Mouse (Mus musculus) CD4-positive, CD25-positive, alpha-beta regulatory T cell, adult 2 months (primary cell): ENCODE measurements around the gene Rora.

ENCODE experiments used
- DNase-seq: peaks from one replicate; pipeline ENCODE4 v3.0.0-alpha.2; 2012; ENCODE audit warnings: low read depth, low spot score

The Rora gene

DNA sequence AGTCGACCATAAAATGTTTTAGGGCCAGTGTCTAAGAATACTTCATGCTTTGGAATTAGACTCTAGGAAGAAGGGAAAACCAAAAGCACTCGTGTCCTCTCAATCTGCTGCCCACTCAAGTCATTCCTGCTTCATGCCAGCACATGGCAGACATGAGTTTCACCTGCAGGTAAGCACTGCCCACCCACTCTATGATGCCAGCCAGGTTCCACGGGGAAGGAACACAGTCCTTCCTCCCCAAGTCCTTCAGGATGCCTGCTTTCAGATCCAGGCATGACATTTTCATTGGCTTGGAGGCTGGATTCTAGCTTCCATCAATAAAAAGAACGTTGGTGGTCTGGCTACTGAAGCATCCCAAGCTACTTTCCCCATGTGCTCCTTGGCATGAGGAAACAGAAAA, 166.4 kb downstream of the Rora start:
- no peak for DNase-seq

DNA sequence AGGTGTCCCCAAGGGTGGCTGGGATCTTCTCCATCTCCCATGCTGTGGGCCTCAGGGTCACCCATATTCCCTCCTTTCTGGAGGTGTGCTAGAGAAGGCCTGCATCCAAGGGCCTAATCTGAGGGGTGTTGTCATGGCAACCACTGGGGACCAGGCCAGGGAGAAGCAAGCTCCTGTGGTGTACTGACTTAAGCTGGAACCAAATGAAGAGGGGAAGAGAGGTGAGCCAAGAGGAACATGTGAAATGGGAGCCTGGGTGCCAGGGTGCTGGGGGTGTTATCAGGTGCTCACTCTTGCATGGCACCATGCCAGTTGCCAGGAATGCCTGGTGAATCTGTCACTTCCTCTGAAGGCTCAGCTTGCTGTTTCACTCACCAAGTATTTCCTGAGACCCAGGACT, 166.9 kb downstream of the Rora start:
- no peak for DNase-seq

DNA sequence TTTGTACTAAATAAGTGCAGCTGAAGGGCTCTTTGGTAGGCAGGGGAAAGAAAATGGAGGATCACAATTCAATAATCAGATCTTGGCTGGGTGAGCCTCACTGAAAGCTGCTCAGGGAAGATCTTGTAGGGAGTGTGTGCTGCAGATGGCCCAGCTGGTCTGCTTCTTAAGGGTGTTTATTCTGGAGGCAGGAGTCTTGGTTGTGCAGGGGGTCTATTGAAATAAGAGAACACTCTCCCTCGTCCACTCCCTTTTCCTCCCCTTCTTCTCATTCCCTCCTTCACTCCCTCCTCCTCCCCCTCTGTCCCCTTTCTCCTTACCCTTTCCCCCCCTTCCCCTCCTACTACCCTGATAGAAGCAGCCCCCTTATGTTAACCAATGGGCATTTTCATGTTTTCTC, 167.8 kb downstream of the Rora start:
- no peak for DNase-seq

DNA sequence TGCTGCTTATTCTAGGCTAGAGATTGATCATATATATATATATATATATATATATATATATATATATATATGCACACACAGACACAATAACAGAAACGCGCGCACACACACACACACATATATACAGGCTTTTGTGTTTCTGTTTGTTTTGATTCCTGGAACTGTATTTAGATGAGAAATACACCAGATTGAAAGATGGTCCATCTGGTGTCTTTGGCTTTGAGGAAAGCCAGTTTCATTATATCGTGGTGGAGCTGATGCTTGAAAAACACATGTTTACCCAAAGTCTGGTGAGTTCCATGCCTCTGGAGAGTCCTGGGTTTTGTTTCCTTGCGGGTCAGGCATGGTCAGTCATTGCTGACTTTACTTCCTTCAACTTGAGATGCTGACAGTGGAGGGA, 169.7 kb downstream of the Rora start:
- DNase-seq = no peak

DNA sequence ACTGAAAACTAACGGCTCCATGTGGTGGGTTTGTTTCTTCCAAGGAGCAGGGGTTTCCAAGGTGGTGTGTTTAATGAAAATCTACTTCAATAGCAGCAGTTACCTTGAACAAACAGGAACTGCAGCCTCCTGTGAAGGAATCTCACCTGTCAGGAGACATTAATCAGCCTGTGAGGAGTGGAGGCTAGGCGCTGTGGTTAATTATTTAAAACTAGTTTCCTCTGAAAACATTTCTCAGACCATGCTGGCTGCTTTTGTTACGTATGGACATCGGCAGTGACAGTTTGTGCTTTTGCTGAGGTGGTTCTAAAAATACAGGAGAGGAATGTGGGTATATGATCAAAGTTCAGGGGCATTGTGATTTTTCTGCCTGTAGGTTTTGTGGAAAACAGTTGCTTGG, 171.5 kb downstream of the Rora start:
- DNase-seq = no peak

DNA sequence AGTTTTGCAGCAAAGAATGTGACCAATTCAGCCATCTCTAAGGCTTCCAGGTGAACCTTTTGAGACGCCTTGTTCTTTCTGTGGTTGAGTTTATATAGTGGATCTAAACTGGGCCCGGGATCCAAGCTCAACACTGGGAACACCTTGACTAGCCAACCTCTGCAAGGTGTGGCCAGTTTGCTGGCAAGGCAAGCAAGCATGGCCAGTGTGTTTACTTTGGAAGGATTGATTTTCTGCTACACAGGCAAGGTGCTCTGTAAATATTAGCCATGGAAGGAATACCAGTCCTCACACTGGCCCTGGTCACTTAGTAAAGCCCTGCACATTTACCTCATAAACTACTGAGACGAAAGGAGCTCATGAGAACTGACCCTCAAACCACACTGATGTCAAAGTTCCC, 172.3 kb downstream of the Rora start:
- no peak for DNase-seq

DNA sequence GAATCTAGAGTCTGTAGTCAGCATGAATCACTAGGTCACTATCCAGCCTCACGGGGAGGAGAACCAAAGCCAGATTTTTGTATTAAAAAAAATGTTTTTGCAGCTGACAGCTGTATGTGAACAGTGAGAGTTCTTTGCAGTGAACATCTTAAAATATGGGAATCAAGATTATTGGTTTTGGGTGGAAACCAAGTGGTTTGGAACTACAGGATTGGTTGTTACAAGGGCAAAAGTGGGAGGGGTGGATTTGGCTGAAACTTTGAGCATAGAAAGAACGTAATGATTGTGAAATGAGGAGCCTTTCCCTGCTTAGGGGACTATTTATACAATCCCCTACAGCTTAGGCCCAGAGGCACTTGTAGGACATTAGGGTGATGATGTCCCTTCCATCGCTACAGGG, 173.9 kb downstream of the Rora start:
- no peak for DNase-seq

DNA sequence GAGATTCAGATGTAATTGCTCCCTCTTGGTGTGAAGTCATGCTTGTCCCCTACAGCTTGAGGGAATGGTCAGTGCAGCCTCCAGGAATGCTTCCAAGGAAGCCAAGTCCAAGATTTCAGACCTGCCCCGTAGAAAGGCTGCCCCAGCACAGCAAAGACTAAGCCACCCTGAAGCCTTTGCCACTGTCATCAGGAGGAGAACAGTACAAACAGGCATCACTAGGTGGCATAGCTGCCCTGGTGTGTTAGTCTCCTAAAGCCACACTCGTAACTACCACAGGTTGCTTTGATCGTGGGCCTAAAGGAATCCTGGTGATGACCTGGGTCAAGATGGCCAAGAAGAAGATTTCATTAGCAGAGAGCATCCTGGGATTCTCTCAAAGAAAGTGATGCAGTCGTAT, 176.3 kb downstream of the Rora start:
- DNase-seq = peak; percentile 19

DNA sequence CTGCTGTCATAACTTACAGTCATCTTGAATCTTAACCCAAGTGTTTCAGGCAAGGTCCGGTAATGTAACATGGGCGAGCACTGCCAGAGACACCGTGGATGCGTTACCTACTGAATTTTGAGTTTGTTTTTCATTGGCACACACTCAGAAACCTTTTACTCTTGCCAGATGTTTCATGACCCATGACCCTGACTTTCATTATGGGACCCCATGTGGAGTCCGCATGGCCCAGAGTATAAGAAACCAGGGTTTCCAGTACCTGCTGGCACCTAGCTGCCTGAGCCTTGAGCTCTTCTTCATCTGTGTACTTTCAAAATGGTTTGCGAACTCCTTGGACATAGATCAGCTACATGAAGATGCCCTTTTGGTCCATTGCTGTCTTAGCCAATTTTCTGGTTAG, 179.7 kb downstream of the Rora start:
- no peak for DNase-seq

DNA sequence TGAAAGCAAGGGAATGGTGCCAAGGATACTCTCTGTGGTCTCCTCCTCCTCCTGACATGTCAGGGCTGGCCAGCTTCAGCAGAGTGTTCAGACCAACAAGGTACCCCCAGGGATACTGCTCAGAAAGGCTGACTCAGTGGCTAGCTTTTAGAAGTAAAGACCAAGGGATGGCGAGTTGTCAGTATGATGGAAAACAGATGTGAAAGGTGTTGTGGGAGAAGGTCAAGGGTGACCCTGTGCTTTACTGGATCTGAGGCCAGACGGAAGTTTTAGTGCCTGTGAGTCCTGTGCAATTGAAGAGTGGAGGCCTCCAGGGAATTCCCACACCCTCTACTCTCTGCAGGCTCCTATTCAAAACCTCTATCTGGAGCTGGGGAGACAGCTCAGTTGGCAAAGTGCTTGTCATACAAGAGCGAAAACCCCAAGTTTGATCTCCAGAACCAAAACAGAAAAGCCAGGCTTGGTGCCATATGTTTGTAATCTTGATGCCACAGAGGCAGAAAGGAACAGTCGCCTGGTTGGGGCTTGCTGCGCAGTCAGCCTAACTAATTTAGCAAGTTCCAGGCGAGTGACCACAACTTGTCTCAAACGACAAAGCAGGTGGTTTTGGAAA, 181.6 kb downstream of the Rora start:
- DNase-seq = no peak

DNA sequence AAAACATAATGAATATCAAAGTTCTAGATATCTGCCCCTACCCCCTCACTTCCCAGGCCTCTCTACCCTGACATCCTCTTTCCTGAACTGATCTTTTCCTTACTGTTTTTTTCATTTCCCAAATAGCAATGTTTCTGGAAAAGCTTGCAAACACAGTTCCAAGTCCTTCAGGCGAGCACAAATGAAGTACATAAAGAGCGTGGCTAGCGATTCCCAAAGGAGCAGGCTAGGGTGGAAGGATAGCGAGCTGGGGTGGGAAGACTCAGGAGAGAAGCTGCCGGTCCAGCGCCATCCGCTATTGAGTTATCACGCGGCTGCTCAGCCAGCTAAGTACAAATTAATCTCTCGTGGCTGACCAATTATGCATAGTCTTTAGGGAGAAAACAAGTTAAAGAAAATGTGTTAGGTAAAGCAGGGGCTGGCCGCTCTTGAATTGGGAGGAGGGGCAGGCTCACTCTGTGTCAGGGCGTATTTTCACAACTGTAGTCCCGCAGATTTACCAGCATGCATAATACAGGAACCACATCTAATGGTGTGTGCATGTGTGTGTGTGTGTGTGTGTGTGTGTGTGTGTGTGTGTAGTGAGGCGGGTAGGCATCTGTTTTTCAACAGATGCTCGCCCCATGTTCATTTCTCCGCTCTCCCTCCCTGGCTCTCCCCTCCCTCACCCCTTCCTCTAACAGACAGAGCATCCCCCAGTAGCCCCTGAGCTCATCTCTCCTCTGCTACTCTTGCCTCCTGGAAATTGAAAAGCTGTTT, 188.7 kb downstream of the Rora start:
- no peak for DNase-seq

DNA sequence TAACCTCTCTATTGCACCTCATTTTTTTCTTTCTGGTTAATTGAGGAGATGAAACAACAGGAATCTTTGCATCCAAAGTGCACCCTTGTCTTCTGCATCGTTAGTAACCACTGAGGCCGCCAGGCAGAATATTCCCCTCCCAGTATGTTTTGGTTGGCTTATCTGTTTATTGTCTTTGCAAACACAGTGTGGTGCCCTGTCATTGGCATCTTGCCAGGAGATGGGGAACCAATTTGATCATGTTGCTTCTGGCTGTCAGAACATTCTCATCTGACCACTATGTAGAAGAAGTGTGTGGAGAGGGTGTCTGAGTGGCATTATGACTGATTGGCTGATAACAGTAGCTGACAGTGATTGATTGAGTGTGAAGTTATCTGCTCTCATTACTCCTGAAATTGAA, 192.0 kb downstream of the Rora start:
- no peak for DNase-seq

DNA sequence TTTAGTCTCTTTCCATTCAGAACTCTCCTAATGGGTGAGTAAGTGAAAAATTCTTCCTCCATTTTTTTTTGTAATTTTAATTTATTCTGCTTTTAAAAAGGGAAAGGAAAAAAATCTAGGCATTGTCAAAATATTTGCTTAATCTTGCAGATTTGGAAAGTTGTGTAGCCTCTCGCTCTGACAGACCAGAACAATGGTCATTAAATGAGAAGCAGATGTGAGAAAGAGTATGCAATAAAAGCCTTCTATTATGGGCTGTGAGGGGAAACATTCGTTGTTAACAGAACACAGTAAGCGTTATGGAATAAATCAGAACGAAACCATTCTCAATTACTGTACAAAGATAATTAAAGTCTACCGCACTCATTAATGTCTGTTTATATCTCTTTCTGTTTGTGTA, 196.7 kb downstream of the Rora start:
- DNase-seq = no peak

DNA sequence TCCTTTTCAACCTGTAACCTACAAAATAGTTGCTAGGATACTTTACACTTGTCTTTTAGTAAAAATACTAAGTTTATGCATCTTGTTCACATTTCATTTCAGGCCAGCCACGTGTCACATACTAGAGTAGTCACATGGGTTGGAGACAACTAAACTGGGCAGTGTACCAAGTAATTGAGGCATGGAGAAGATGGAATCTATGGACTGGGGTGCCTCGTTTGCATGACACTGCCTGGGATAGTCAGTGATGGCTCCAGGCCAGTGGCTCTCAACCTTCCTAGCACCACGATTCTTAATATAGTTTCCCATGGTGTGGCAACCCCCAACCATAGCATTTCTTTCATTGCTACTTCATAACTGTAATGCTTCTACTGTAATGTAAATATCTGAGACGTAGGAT, 198.6 kb downstream of the Rora start:
- DNase-seq = no peak

DNA sequence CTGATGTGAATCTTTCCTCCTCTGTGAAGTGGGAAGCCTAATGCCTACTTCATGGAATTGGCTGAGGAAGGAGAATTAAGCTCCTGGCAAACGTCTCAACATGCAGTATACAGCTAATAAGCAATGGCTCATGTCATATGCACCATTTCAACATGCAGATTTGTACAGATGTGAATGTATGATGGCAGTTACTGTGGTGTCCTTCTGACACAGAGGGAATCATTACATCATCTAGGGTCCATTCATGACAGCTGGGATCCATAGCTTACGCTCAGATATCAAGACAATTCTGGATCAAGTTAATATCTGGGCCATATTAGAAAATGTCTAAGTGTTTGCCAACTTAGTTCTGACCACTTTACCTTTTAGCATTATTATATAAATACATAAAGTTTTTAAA, 199.3 kb downstream of the Rora start:
- no peak for DNase-seq

DNA sequence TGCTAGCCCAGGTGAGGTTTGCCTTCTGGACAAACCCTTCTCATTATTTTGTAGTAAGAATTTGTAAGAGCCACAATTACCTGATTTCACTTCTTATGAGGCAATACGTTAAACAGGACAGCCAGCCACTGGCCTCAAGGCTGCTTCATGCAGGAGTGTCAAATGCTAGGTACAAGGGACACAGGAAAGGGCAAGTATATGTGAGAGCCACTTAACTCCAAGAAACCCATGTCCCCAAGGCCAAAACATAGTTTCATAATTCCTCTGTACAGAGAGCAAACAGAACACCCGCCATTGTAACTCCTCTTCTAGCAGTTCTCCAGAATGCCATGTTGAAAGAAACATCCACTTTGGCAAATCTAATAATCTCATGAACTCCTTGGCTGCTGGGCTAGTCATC, 205.9 kb downstream of the Rora start:
- no peak for DNase-seq

DNA sequence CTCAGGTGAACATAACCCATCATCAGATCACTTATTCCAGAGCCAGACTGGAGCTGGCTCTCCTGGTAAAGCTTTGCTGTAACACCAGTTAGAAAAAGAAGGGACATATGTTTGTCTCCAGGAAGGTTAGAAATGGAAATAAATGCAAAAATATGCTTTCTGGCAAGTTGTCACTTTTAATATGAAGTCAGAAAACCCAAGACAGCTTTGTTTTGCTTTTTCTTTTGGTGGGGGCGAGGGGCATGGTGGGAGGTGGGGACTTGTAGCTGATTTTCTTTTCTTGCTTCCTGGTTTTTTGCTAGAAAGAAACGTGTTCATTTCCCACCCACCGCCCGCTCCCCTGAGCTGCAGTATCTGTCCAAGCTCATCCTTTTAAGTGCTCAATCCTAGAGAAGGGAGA, 212.7 kb downstream of the Rora start:
- DNase-seq = no peak

DNA sequence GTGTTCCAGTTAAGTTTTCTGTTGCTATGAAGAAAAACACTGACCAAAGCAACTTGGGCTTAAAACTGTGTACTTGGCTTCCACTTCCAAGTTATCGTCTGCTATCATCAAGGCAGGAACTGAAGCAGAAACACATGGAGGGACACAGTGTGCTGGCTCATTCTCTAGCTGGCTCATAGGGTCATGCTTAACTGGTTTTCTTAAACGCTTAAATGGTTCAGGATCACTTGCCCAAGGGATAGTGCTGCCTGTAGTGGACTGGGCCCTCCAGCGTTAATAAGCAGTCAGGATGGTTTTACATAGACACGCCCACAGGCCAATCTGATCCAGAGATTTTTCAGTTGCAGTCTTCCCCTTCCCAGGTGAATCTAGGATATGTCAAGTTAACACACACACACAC, 220.3 kb downstream of the Rora start:
- no peak for DNase-seq

DNA sequence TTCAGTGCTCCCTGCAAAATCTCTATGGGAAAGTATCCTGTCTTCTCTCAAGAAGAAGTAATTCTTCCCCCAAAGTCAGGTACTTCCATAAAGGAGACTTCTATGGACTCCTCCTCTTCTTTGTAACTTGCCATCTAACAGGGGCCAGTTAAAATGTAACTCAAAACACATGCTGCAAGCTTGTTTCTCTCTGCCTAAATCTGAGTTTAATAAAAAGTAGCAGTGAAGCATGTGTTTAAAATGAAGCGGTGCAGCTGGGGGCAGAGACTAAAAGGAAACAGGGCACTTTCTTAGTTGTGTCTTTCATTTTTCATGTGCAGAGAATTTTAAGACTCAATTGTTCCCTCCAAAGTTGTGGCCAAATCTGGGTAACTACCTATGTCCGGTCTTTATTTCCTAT, 221.0 kb downstream of the Rora start:
- no peak for DNase-seq

DNA sequence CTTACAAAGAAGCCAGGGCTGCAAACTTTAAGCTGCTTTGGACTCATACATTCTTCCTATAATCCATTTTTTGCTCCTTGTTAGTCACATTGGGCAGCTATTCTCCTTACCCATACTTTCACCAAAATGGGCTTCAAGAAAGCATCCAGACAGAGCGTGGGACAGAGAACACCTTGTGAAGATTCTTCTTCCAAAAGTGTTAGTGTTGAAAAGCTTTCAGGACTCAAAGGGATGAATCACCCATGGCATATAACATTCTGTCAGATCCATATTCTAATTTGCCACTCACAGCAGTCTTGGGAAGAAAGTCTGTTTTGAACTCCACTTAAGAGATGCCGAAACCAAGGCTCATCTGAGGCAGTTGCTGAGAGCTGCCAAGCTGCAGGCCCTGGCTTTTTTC, 222.2 kb downstream of the Rora start:
- no peak for DNase-seq

DNA sequence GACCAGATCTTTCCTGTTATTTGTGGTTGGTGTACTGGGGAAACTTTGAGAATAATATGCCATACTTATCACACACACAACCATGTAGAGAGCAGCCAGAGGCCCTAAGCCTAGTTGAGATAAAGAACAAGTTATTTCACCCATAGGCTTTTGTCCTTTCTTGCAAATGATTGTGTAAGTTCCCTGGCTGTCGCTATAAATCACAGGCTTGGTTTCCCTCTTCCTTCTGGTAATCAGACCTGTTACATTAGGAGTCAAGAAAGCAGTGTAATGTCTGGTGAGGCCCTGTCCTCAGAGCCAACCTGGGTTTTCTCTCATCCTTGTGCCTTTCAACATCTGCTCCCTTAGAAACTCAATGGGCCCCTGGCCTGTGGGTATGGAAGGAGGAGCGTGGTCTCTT, 222.7 kb downstream of the Rora start:
- DNase-seq = no peak

DNA sequence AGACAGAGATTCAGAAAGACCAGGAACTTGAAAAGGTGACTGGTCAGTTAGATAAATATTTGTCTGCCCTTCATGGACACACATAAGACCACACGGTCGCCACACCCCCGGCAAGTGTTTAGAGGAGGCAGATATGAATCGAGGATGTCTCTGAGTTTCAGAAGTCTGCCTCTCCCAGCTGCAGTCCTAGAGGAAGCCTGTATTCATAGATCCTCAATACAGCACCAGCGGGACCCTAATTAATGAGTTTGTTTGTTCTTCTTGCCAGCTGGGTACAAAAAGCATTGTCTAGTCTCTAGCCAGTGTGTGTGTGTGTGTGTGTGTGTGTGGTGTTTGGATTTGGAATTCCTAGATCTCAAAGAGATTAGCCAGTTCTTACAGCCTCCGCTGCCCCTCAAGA, 228.3 kb downstream of the Rora start:
- DNase-seq = no peak

DNA sequence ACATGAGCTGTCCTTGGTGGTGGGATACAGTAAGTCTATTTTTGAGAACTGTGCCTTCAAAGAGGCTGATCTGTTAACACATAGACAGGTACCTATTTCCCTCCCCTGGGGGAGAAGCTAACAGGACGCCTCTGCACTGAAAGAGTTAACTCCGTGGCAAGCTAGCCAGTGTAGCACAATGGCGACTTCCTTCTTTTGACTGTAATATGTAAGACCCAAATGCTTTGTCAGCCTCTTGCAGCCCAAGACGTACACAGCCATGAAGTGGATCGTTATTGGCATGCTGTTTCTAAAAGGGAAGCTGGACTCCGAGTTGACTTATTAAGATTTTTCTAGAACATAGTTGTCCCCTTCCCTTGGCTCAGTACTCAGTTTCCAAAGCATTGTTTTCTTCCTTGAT, 229.4 kb downstream of the Rora start:
- no peak for DNase-seq

DNA sequence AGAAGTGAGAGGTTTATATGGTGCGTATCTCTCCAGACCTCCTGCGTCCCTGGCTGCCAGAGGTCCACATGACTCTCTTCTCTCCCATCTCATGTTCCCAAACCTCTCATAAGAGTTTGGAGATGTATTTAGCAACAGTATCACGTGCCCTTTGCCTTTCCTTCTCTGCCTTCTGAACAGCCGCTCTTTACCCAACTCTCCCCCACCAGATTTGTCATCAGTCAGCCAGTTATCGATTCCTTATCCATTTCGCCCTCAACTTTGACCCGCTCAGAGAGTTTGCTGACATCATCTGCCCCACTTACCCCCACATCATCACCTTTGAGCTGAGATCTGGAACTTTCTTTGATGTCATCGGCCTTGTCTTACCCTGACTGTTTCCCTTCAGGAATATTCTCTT, 230.1 kb downstream of the Rora start:
- DNase-seq = no peak
